Mouse (Mus musculus) limb, embryonic 11.5 days (tissue): ENCODE results near the gene Olfr1247. TPM values are rescaled to one million over a fixed set of nuclear protein-coding genes. Genes with fewer than 3 reads are reported as not detected.

ENCODE experiments used
- polyA plus RNA-seq: library from polyadenylated mRNA; unstranded; fragments of >200 nt; fragmentation: Nextera tagmentation; extraction: Ambion mirVana; gene quantifications from 2 replicates; pipeline ENCODE4 v1.2.1, GENCODE M21; 2014

Olfr1247 gene
- polyA plus RNA-seq, 1 experiment from 2014 or later = not detected

Other genes with a start within 250 kb of the Olfr1247 start
- not detected in 2 replicates for gene Olfr1234, start 249.3 kb downstream of the Olfr1247 start, polyA plus RNA-seq
- gene Olfr1238, start 204.5 kb downstream of the Olfr1247 start, polyA plus RNA-seq = not detected in 2 replicates
- gene Olfr1239, start 193.7 kb downstream of the Olfr1247 start, polyA plus RNA-seq = not detected in 2 replicates
- not detected in 2 replicates for gene Olfr1240, start 171.1 kb downstream of the Olfr1247 start, polyA plus RNA-seq
- not detected in 2 replicates for gene Olfr1241, start 127.0 kb downstream of the Olfr1247 start, polyA plus RNA-seq
- gene Olfr1242, start 115.8 kb downstream of the Olfr1247 start, polyA plus RNA-seq = not detected in 2 replicates
- not detected in 2 replicates for gene Olfr1243, start 82.6 kb downstream of the Olfr1247 start, polyA plus RNA-seq
- gene Olfr1245, start 35.7 kb downstream of the Olfr1247 start, polyA plus RNA-seq = not detected in 2 replicates
- not detected in 2 replicates for gene Olfr1246, start 21.0 kb downstream of the Olfr1247 start, polyA plus RNA-seq
- gene Olfr1248, start 4.1 kb upstream of the Olfr1247 start, polyA plus RNA-seq = not detected in 2 replicates
- gene Olfr1249, start 20.9 kb upstream of the Olfr1247 start, polyA plus RNA-seq = not detected in 2 replicates
- gene Olfr1250, start 47.3 kb upstream of the Olfr1247 start, polyA plus RNA-seq = not detected in 2 replicates
- gene Olfr1251, start 57.8 kb upstream of the Olfr1247 start, polyA plus RNA-seq = not detected in 2 replicates
- gene Olfr1252, start 110.9 kb upstream of the Olfr1247 start, polyA plus RNA-seq = not detected in 2 replicates
- not detected in 2 replicates for gene Olfr1253, start 143.0 kb upstream of the Olfr1247 start, polyA plus RNA-seq
- not detected in 2 replicates for gene Olfr1254, start 179.5 kb upstream of the Olfr1247 start, polyA plus RNA-seq
- gene Olfr1255, start 197.9 kb upstream of the Olfr1247 start, polyA plus RNA-seq = not detected in 2 replicates
- gene Olfr1256, start 227.4 kb upstream of the Olfr1247 start, polyA plus RNA-seq = not detected in 2 replicates
- gene Olfr48, start 234.1 kb upstream of the Olfr1247 start, polyA plus RNA-seq = not detected in 2 replicates